Mouse (Mus musculus): ENCODE data around the gene Lhfpl3. TPM values are rescaled to one million over a fixed set of nuclear protein-coding genes. Genes with fewer than 3 reads are reported as not detected.

The Lhfpl3 gene
- total RNA-seq, 1 experiment from 2014 or later = not detected

GRCm38 (mm10) chr5:23111307-23111706, 365.4 kb downstream of the Lhfpl3 start:
- peak; percentile 58 for ATAC-seq (replicated peaks; ENCODE audit: low read depth, poor library complexity, severe bottlenecking)

DNA sequence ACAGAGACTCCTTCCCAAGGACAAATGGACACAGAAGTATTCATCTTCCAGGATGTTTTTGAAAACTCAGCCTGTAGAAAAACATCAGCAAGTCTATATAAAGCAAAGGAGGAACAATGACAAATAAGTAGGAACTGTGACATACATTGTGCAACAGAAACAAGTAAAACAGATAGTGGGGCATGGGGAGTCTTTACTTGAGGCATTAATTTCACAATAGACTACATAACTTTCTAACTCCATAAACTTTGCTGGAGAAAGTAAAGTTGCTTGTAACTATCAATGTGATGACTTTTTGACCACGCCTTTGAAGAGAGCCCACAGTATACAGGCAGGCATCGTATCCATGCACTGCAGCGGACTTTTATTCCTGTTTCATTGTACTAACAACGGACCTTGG, 368.4 kb downstream of the Lhfpl3 start:
- no peak for ATAC-seq (replicated peaks; ENCODE audit: low read depth, poor library complexity, severe bottlenecking)

- no peak for ATAC-seq (replicated peaks; ENCODE audit: low read depth, poor library complexity, severe bottlenecking)
Measured at GRCm38 (mm10) chr5:23126851-23127250, 381.0 kb downstream of the Lhfpl3 start.

DNA sequence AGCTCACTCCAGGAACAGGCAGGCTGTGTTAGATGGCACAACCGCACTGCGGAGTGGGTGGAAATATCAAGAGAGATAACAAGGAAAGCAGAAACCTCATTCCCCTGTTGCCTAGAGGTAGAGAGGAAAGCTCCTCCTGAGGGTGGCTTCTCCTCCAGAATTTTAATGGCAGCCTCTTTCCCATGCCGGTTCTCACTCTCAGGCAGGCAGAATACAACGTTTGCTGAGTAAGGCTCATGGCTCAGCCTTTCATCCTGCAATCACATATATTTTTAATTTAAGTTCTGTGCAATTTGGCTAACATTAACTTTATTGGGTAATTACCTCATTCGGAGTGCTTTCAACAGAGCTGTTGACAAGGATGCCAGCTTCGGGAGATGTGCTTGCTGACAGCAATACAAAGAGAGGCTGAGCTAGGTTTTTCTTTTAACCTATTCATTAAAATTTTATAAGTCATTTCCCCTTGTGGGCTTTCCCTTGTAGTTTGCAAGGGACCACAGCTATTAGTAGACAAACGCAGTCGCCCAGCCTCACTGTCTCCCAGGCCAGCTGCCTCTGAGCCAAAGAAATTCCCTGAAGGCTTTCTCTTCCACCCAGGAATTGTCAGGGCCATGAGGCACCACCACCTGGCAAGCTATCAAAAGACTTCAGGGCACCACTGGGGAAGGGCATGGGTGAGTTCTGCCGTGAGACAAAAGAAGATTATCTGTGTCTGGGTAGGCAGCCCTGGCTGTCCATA, 394.5 kb downstream of the Lhfpl3 start:
- no peak for ATAC-seq (replicated peaks; ENCODE audit: low read depth, poor library complexity, severe bottlenecking)

DNA sequence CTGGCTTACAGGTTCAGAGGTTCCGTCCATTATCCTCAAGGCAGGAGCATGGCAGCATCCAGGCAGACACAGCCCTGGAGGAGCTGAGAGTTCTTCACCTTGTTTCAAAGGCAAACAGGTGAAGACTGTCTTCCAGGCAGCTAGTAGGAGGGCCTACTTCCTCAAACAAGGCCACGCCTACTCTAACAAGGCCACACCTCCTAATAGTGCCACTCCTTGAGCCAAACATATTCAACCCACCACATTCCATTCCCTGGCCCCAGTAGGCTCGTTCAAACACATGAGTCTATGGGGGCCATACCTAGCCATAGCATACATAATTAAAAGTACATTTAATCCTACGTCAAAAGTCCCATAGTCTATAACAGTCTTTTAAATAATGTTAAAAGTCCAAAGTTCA, 407.4 kb downstream of the Lhfpl3 start:
- ATAC-seq (replicated peaks; ENCODE audit: low read depth, poor library complexity, severe bottlenecking) = no peak

GRCm38 (mm10) chr5:23154439-23154838, 408.6 kb downstream of the Lhfpl3 start:
- ATAC-seq (replicated peaks; ENCODE audit: low read depth, poor library complexity, severe bottlenecking) = no peak

- no peak for ATAC-seq (replicated peaks; ENCODE audit: low read depth, poor library complexity, severe bottlenecking)
Measured at GRCm38 (mm10) chr5:23165947-23166350, 420.1 kb downstream of the Lhfpl3 start.

DNA sequence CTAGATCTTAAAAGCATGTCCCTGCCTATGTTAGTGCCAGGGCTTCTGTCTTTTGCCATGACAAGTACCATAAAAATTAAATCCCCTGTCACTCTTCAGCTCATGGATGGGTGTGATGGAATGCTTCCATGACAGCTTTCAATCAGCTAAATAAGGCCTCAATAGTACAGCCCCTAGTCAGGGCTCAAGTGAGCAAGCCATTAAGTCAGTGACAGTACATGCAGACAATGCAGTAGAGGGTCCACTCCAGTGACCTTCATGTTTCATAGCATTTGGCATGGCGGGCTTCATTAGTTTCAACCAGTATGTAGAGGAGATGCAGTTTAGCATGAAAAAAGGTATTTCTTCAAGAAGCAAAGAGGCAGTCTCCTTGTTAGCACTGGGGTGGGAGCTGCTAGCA, 420.8 kb downstream of the Lhfpl3 start:
- no peak for ATAC-seq (replicated peaks; ENCODE audit: low read depth, poor library complexity, severe bottlenecking)

GRCm38 (mm10) chr5:23189633-23190032, 443.8 kb downstream of the Lhfpl3 start:
- no peak for ATAC-seq (replicated peaks; ENCODE audit: low read depth, poor library complexity, severe bottlenecking)

DNA sequence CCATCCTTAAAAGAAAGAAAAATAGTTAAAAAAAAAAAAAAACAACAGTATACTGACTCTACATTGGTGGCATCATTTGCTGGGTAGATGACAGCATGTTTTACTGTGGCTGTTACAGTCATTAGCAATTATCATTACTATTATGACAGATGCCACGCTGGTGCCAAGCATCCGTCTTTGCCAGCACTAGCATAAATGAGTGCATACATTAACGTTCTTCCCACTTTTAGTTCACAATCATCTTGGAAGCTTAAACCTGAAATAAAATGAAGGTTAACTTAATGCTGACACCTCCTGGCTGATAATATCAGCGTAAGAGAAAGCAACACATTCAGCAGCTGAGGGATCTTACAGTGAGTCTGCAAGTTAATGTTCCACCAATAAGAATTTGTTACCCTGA, 451.0 kb downstream of the Lhfpl3 start:
- ATAC-seq (replicated peaks; ENCODE audit: low read depth, poor library complexity, severe bottlenecking) = no peak

DNA sequence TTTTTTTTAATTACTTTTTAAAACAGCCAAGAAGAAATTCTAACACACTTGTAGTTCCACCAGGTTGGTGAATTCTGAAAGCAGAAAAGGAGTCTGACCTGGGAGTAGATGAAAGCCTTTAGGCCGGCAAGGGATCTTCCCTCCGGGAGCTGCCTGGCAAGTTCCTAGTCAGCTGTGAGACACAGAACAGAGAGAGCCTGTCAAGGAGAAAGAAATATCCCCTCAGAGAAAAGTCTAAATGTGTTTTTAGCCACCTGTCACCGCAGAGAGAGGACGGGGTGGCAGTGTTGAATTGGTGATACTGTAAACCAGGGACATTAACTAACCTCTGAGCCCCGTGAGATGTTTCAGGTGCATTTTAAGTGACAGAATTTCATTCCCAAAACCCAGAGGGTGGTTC, 467.2 kb downstream of the Lhfpl3 start:
- ATAC-seq (replicated peaks; ENCODE audit: low read depth, poor library complexity, severe bottlenecking) = no peak

DNA sequence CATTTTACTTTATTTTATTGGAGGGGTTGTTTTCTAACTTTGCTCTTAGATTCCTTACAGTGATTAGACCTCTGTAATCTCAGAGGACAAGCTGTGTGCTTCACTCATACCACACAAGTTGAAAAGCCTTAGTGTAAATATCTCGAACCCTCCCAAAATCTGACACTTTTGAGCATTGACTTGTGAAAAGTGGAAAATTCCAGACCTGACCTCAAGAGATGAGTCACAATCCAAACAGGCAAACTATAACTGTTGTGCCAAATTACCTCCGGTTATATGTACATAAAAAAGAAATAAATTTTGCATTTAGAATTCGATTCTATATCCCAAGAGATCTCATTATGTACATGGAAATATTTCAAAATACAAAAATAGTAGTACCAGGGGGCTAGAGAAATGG, 468.8 kb downstream of the Lhfpl3 start:
- ATAC-seq (replicated peaks; ENCODE audit: low read depth, poor library complexity, severe bottlenecking) = no peak

DNA sequence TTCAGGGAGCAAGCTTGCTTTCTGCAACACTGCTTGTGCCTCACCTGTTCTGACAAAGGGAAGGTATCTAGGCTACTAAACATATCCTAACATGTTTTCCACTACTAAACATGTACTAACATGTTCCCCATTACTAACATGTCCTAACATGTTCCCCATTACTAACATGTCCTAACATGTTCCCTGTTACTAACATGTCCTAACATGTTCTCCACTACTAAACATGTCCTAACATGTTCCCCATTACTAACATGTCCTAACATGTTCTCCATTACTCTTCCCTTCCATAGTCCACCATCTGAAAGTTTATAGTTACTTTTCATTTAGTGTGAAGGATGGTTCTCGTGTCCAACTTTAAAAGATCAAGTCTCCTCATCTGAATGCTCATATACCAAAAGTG, 473.8 kb downstream of the Lhfpl3 start:
- ATAC-seq (replicated peaks; ENCODE audit: low read depth, poor library complexity, severe bottlenecking) = no peak

DNA sequence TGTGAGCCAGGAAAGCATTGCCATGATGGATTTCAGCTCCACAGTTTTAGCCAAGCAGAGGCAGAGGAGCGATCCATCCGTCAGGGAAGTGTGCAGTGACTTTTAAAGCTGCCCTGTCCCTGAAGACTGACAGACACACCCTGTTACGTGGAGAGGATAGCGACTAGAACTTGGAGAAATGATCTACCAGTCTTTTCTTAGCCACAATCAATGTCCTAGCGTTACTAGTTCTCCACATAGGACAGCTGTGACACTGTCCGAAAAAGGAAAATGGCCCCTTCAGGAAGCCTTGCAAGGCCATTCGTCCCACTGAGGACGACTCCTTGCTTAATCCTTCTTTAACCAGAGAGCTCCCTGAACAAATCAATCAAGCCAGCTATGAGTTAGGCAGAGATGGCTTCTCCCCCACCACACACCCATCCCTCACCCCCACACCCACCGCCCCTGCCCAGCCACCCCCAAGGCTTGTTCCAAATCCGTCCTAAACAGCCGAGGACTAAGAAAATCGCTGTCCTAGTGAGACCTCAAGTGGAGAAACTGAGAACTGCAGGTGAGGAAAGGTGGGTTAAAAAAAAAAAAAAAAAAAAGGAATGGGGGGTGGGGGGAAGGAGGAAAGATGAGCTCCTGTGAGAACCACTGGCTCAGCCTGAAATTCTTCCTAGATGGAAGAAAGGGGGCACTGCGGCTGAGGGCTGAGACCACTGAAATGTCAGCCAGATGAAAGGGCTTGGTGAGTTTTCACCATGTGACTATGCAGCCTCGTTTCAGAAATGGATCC, 479.1 kb downstream of the Lhfpl3 start:
- ATAC-seq (replicated peaks; ENCODE audit: low read depth, poor library complexity, severe bottlenecking) = peak; percentile 62; the same call in 1 of the 2 replicates

DNA sequence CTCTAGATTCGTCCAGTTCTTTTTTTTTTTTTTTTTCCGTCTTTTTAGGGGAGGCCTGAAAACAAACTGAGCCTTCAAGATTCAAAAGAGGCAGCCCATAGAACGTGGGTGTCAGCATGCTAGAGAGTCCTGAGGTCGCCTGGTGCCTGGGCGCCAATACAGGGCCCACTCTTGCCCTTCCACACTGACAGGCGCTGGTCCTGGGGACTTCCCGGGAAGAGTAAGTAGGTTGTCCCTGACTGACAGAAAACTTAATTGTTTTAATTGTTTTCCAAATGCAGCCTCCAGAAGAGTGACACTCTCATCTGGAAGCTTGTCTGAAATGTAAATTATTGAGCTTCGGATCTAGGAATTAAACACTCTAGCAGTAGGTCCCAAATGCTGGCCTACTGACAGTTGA, 479.8 kb downstream of the Lhfpl3 start:
- ATAC-seq (replicated peaks; ENCODE audit: low read depth, poor library complexity, severe bottlenecking) = no peak

- ATAC-seq (replicated peaks; ENCODE audit: low read depth, poor library complexity, severe bottlenecking) = no peak
Measured at GRCm38 (mm10) chr5:23226753-23227152, 480.9 kb downstream of the Lhfpl3 start.

DNA sequence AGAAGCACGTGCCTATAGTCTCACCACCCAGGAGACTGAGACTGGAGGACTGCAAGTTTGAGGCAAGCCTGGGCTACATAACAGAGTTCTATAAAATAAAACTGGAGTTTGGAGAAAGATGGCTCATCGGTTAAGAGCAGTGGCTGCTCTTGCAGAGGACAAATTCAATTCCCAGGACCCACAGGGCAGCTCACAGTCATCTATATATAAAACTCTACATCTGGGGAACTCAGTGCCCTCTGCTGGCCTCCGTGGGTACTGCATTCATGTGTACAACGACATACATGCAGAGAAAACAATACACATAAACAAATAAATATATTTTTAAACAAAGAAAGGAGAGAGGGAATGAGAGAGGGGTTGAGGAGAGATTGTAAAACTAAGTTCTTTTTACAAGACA, 501.1 kb downstream of the Lhfpl3 start:
- ATAC-seq (replicated peaks; ENCODE audit: low read depth, poor library complexity, severe bottlenecking) = peak; percentile 69

- no peak for ATAC-seq (replicated peaks; ENCODE audit: low read depth, poor library complexity, severe bottlenecking)
Measured at GRCm38 (mm10) chr5:23247784-23248183, 501.9 kb downstream of the Lhfpl3 start.

- no peak for ATAC-seq (replicated peaks; ENCODE audit: low read depth, poor library complexity, severe bottlenecking)
Measured at GRCm38 (mm10) chr5:23248303-23248702, 502.4 kb downstream of the Lhfpl3 start.

DNA sequence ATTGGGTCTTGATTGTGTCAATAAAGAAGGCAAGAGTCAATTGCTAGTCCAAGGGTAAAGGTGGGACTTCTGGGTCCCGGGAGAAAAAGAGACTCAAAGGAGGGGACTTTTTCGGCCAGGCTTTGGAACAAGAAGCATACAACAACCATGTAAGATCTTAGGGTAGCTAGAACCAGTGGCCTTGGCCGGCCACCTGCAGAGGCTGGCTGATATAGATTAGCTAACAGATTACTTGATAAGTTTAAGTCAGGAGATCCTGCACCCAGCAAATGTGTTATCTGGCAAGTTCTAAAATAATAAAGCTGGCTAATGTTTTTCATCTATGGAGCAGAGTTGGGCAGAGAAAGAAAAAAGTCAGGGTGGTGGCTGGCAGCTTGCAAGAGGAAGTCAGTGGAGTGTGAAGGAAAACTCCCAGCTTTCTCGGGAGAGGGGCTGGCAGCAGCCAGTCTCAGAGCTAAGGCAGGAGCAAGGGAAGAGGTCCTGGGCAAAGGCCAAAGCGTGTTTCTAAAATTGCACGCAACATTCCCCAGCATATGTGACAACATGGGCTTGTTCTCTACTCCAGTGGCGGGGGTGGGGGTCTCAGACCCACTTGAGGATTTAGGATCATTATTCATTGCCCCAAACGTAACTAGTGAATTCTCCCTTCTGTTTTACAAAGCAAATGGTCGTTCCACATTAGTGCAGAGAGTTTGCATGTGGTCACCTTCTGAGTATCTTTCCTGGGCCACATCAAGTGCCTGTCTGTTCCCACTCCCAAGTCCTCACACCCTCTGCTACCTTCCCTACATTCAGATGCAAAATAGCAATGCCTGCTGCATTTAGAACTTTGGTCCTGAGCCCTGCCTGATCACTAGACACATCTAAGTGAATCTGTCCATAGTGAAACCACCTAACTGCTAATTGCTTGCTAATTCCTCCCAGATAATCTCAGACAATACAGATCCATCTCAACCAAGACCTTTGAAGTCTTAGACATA, 504.3 kb downstream of the Lhfpl3 start:
- no peak for ATAC-seq (replicated peaks; ENCODE audit: low read depth, poor library complexity, severe bottlenecking)

Data from common myeloid progenitor, adult 5-6 weeks (primary cell).